Mouse (Mus musculus) megakaryocyte, embryonic 14.5 days (primary cell): Measurements from ENCODE around the gene Olfr976. TPM values are rescaled to one million over a fixed set of nuclear protein-coding genes. Genes with fewer than 3 reads are reported as not detected.
A peak's percentile ranks its signal among the peaks of the same experiment; 100 is the strongest.

Experiments
- H3K27me3 ChIP-seq: replicated peaks from 2 replicates; pipeline ENCODE3; 2012; ENCODE audit warnings: inconsistent platforms
- H3K36me3 ChIP-seq: replicated peaks from 2 replicates; pipeline ENCODE3; 2012; ENCODE audit warnings: low read length, inconsistent platforms, mixed read lengths
- H3K4me1 ChIP-seq: 2 replicates; pipeline ENCODE4 v1.6.1; 2012; ENCODE audit warnings: inconsistent platforms
- H3K4me3 ChIP-seq: replicated peaks from 2 replicates; pipeline ENCODE3; 2012; ENCODE audit warnings: moderate library complexity, mild to moderate bottlenecking, inconsistent platforms
- H3K9me3 ChIP-seq: 2 replicates; pipeline ENCODE4 v1.6.1; 2012; ENCODE audit warnings: inconsistent platforms
- FLI1 ChIP-seq: IDR thresholded peaks from 2 replicates; pipeline ENCODE4 v1.6.1; 2012; ENCODE audit warnings: low read length, inconsistent platforms, mixed read lengths
- GATA1 ChIP-seq: IDR thresholded peaks from 3 replicates; pipeline ENCODE4 v1.6.1; 2012; ENCODE audit warnings: mixed read lengths, low read length, inconsistent platforms, borderline replicate concordance
- polyA plus RNA-seq: library from polyadenylated mRNA; stranded (reverse); fragments of >175 nt; gene quantifications from 2 replicates; pipeline ENCODE4 v1.2.3, GENCODE M21; 2012; ENCODE audit warnings: low replicate concordance; ENCODE audit not compliant: insufficient read depth

Olfr976 gene
- polyA plus RNA-seq, 1 experiment, result not detected

- H3K4me3 ChIP-seq, result no peak within 1 kb of the TSS
- TF ChIP-seq GATA1, result no peak
- TF ChIP-seq FLI1, result no peak
- H3K4me1 ChIP-seq, result peaks cover 17% of the 10 kb centered on the region
- no peaks in the 10 kb centered on the region for H3K27me3 ChIP-seq
- no peaks in the 10 kb centered on the region for H3K36me3 ChIP-seq
- H3K9me3 ChIP-seq, result no peaks in the 10 kb centered on the region
Observed at GRCm38 (mm10) chr9:39907036-39907435, 53.9 kb downstream of the Olfr976 start, which contains the start of gene Olfr229. Gene Olfr229 (plus strand): TSS chr9:39907336.

GRCm38 (mm10) chr9:39905106-39905505 lies 55.8 kb downstream of the Olfr976 start:
- Histone ChIP-seq H3K27me3 (no peaks in the 10 kb centered on the region), H3K4me1 (peaks cover 17% of the 10 kb centered on the region), H3K36me3 (no peaks in the 10 kb centered on the region), H3K4me3 (peak overlapping the region; percentile 62), H3K9me3 (no peaks in the 10 kb centered on the region)
- TF ChIP-seq FLI1 (no peak), GATA1 (no peak)

Other genes starting within 250 kb of the Olfr976 start
- gene Olfr965, start 249.8 kb downstream of the Olfr976 start, polyA plus RNA-seq, result not detected in 2 replicates
- gene Olfr150, start 230.2 kb downstream of the Olfr976 start, polyA plus RNA-seq, result not detected in 2 replicates
- gene Olfr967, start 214.9 kb downstream of the Olfr976 start, polyA plus RNA-seq, result not detected in 2 replicates
- 0.09 TPM in 1 of 2 replicates, not detected in the other for gene Olfr968, start 177.9 kb downstream of the Olfr976 start, polyA plus RNA-seq
- gene Olfr969, start 170.2 kb downstream of the Olfr976 start, polyA plus RNA-seq, result not detected in 2 replicates
- not detected in 2 replicates for gene Olfr970, start 152.3 kb downstream of the Olfr976 start, polyA plus RNA-seq
- not detected in 2 replicates for gene Olfr971, start 124.3 kb downstream of the Olfr976 start, polyA plus RNA-seq
- not detected in 2 replicates for gene Olfr972, start 94.7 kb downstream of the Olfr976 start, polyA plus RNA-seq
- gene Olfr229, start 53.8 kb downstream of the Olfr976 start, polyA plus RNA-seq, result not detected in 2 replicates
- gene Olfr974, start 23.6 kb downstream of the Olfr976 start, polyA plus RNA-seq, result not detected in 2 replicates
- not detected in 2 replicates for gene Olfr975, start 9.1 kb downstream of the Olfr976 start, polyA plus RNA-seq
- gene Olfr978, start 31.0 kb upstream of the Olfr976 start, polyA plus RNA-seq, result not detected in 2 replicates
- gene Olfr979, start 42.3 kb upstream of the Olfr976 start, polyA plus RNA-seq, result not detected in 2 replicates
- not detected in 2 replicates for gene Olfr980, start 48.4 kb upstream of the Olfr976 start, polyA plus RNA-seq
- 0.39 TPM in 1 of 2 replicates, not detected in the other for gene Olfr981, start 60.3 kb upstream of the Olfr976 start, polyA plus RNA-seq
- gene Olfr982, start 112.7 kb upstream of the Olfr976 start, polyA plus RNA-seq, result not detected in 2 replicates
- gene Olfr983, start 132.5 kb upstream of the Olfr976 start, polyA plus RNA-seq, result not detected in 2 replicates
- not detected in 2 replicates for gene Olfr984, start 153.1 kb upstream of the Olfr976 start, polyA plus RNA-seq
- gene Olfr985, start 169.1 kb upstream of the Olfr976 start, polyA plus RNA-seq, result not detected in 2 replicates
- gene Tmem225, start 187.0 kb upstream of the Olfr976 start, polyA plus RNA-seq, result not detected in 2 replicates
- gene Olfr986, start 219.8 kb upstream of the Olfr976 start, polyA plus RNA-seq, result not detected in 2 replicates
- 0.17 TPM in 1 of 2 replicates, not detected in the other for gene Zfp202, start 231.2 kb upstream of the Olfr976 start, polyA plus RNA-seq